Mouse (Mus musculus) hindbrain, embryonic 15.5 days (tissue): ENCODE data around the gene Filip1l. TPM values are rescaled to one million over a fixed set of nuclear protein-coding genes. Genes with fewer than 3 reads are reported as not detected.
"Not testable (repeated sequence)": the region's sequence is repeated elsewhere in the genome, so short reads cannot be mapped to it uniquely, and the experiment has no call there.

Experiments used
- ATAC-seq: fragments of 200-750 bp; cut with Nextera tagmentation; 2 replicates; pipeline ENCODE4 v1.8.0; 2017; ENCODE audit warnings: low read depth, moderate number of reproducible peaks, moderate TSS enrichment; ENCODE audit not compliant: low FRiP score
- H3K27ac ChIP-seq: fragments of 300-500 bp; sonication (generic); replicated peaks from 2 replicates; pipeline ENCODE4 v1.5.1; 2015; ENCODE audit warnings: mild to moderate bottlenecking, inconsistent platforms
- H3K27me3 ChIP-seq: fragments of 300-500 bp; sonication (generic); 2 replicates; pipeline ENCODE4 v1.6.1; 2015; ENCODE audit warnings: control low read depth, inconsistent platforms
- H3K36me3 ChIP-seq: fragments of 300-500 bp; sonication (generic); 2 replicates; pipeline ENCODE4 v1.6.1; 2015; ENCODE audit warnings: control low read depth, inconsistent platforms
- H3K4me1 ChIP-seq: fragments of 300-500 bp; sonication (generic); replicated peaks from 2 replicates; pipeline ENCODE4 v1.6.1; 2015; ENCODE audit warnings: control low read depth, inconsistent platforms
- H3K4me2 ChIP-seq: fragments of 300-500 bp; sonication (generic); 2 replicates; pipeline ENCODE4 v1.6.1; 2015; ENCODE audit warnings: moderate library complexity, mild to moderate bottlenecking, inconsistent platforms
- H3K4me3 ChIP-seq: fragments of 300-500 bp; sonication (generic); 2 replicates; pipeline ENCODE4 v1.5.1; 2015; ENCODE audit warnings: mild to moderate bottlenecking, inconsistent platforms
- H3K9ac ChIP-seq: fragments of 300-500 bp; sonication (generic); 2 replicates; pipeline ENCODE4 v1.6.1; 2015; ENCODE audit warnings: inconsistent platforms
- H3K9me3 ChIP-seq: fragments of 300-500 bp; sonication (generic); 2 replicates; pipeline ENCODE4 v1.6.1; 2016; ENCODE audit warnings: control low read depth, inconsistent platforms
- WGBS: fragments of 180-500 bp; shearing (Covaris S2); methylation state at CpG from one replicate; pipeline ENCODE4 v1.1.7; 2015; 5-methylcytosine and 5-hydroxymethylcytosine counted together
- polyA plus RNA-seq: library from polyadenylated mRNA; unstranded; fragments of >200 nt; fragmentation: Nextera tagmentation; extraction: Ambion mirVana; gene quantifications from 2 replicates; pipeline ENCODE4 v1.2.1, GENCODE M21; 2015

Filip1l gene
- polyA plus RNA-seq, 1 experiment from 2014 or later = 2.6 TPM

- no peak overlapping the region for H3K4me2 ChIP-seq
- H3K4me3 ChIP-seq = no peak overlapping the region
- no peaks in the 10 kb centered on the region for H3K9me3 ChIP-seq
- H3K4me1 ChIP-seq = no peaks in the 10 kb centered on the region
- no peak overlapping the region for H3K9ac ChIP-seq
- no peaks in the 10 kb centered on the region for H3K36me3 ChIP-seq
- no peaks in the 10 kb centered on the region for H3K27me3 ChIP-seq
- no peak overlapping the region for H3K27ac ChIP-seq
- WGBS = 83% methylated on average over 8 of the region's 8 CpGs
- ATAC-seq = no peak
These were observed 30.5 kb downstream of the Filip1l start for GRCm38 (mm10) chr16:57383266-57383971.

DNA sequence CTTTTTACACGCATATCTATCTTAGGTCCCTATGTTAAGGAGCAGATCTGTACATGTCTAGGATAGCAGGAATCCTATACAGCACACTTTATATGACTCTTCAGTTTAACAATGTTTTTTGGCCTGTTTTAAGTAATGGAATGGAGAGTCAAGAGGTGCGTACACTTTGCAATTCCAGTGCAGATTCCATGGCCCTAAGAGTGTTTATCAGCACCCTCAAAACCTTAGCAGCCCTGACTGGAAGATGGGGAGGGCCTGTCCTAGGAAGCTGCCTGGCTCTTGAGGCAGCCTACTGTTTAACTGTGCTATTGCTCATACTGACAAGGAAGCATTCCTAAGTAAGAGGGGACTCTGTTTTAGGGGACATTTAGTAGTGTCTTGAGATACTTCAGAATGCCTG is 31.4 kb downstream of the Filip1l start:
- ATAC-seq = no peak
- H3K9me3 ChIP-seq = no peaks in the 10 kb centered on the region
- WGBS = 94% methylated on average over 2 of the region's 2 CpGs
- H3K36me3 ChIP-seq = no peaks in the 10 kb centered on the region
- no peak overlapping the region for H3K9ac ChIP-seq
- H3K4me3 ChIP-seq = no peak overlapping the region
- no peaks in the 10 kb centered on the region for H3K27me3 ChIP-seq
- H3K4me2 ChIP-seq = no peak overlapping the region
- no peaks in the 10 kb centered on the region for H3K4me1 ChIP-seq
- H3K27ac ChIP-seq = no peak overlapping the region

DNA sequence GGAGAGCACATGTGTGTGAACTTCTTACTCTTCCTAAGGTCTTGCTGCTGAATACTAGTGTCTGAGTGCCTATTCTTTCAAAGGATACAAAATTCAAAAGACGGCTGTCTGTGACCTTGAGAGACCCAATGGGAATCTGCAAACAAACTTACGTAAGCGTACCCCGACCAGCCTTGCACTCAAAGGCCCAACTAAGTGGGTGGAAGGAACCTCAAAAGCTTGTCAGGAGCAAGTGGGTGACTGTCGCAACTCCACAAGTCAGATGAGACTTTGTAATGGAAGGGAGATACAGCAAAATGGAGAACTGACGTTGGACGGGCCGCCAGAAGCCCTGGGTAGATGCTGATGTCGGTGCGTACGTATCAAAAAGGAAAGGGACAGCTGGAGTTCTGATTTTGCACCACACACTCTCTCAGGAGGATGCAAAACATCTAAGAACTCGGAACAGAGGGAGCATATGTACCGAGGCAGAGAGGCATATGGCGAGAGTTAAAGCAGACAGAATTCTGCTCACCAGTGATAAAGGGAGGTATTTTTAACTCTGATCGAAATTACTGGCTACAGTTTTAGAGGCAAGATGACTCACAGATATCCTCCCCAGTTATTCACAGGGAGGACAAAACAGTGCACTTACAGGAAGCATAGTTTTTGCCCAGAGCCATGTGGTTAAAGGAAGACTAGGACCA is 36.8 kb downstream of the Filip1l start:
- WGBS = 86% methylated on average over 15 of the region's 15 CpGs
- Histone ChIP-seq H3K27me3 (no peaks in the 10 kb centered on the region), H3K27ac (no peak overlapping the region), H3K36me3 (no peaks in the 10 kb centered on the region), H3K9ac (no peak overlapping the region), H3K9me3 (no peaks in the 10 kb centered on the region), H3K4me1 (no peaks in the 10 kb centered on the region), H3K4me3 (no peak overlapping the region), H3K4me2 (no peak overlapping the region)
- no peak for ATAC-seq

DNA sequence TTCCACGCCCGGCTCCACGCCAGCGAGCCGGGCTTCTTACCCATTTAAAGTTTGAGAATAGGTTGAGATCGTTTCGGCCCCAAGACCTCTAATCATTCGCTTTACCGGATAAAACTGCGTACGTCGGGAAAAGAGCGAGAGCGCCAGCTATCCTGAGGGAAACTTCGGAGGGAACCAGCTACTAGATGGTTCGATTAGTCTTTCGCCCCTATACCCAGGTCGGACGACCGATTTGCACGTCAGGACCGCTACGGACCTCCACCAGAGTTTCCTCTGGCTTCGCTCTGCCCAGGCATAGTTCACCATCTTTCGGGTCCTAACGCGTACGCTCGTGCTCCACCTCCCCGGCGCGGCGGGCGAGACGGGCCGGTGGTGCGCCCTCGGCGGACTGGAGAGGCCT is 38.3 kb downstream of the Filip1l start:
- H3K27me3 ChIP-seq, H3K4me3 ChIP-seq, ATAC-seq, H3K9ac ChIP-seq, H3K36me3 ChIP-seq, H3K9me3 ChIP-seq, H3K4me1 ChIP-seq, H3K27ac ChIP-seq, H3K4me2 ChIP-seq: not testable (repeated sequence)
- WGBS = 36% methylated on average over 29 of the region's 39 CpGs

DNA sequence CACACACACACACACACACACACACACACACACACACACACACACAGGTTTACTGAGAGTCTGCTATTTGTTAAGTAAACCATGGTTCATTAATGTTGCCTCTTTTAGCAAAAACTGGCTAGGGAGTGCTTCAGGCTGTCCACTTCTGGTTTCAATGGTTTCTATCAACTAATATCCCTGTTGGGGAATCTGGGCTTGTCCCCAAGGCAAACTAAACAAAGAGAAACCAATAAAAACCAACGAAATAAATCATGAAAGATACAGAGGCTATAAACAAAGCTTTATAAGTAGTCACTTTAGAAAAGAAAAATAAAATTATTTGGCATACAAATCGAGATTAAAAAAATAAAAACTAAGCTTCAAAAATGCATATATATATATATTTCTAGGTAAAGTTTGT is 39.6 kb downstream of the Filip1l start:
- no peaks in the 10 kb centered on the region for H3K4me1 ChIP-seq
- no peaks in the 10 kb centered on the region for H3K27me3 ChIP-seq
- H3K4me2 ChIP-seq = no peak overlapping the region
- no peak overlapping the region for H3K4me3 ChIP-seq
- no peak overlapping the region for H3K9ac ChIP-seq
- ATAC-seq = no peak
- no peaks in the 10 kb centered on the region for H3K36me3 ChIP-seq
- no peaks in the 10 kb centered on the region for H3K9me3 ChIP-seq
- H3K27ac ChIP-seq = no peak overlapping the region
- WGBS = 85% methylated on average over 2 of the region's 2 CpGs

DNA sequence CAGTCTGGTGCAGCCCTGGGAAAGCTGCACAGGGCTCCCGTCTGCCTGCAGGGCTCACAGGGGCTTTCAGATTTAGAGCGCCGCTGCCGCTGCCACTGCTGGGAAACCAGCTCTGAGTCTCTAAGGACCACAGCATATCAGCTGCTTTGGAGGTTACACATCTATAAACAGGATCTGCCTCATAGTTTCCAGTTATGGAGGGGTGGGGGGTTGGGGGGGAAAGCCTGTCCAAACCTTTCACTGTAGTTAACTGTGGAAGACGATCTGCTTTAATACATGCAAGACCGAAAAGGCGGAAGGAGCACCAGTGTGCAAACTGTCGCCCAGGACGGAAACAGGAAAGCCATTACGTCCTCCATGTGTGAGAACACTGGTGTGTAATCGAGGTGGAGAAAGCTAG is 40.3 kb downstream of the Filip1l start:
- H3K9me3 ChIP-seq = no peaks in the 10 kb centered on the region
- no peak overlapping the region for H3K4me3 ChIP-seq
- H3K4me2 ChIP-seq = no peak overlapping the region; the same call in 1 of the 2 replicates
- no peak for ATAC-seq
- WGBS = 57% methylated on average over 11 of the region's 11 CpGs
- H3K27ac ChIP-seq = no peak overlapping the region
- H3K9ac ChIP-seq = no peak overlapping the region
- H3K36me3 ChIP-seq = no peaks in the 10 kb centered on the region
- no peaks in the 10 kb centered on the region for H3K4me1 ChIP-seq
- no peaks in the 10 kb centered on the region for H3K27me3 ChIP-seq

DNA sequence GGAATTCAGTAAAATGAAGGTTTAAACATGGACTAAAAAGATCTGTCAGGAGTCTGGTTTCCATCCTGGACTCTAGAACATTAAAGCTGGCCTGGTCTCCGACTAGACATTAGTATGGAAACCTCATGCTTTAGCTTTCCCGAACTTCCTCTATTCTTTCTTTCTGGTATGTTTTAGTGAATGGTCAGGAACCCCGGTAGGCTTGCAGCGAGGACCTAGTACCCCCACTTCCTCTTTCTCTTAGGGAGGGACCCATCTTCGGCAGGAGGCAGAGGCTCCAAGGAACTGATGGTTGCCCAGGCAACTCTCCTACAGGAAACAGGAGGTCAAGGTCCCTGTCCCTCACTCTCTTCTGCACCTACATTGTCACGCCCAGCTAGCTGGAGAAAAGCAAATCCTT is 43.4 kb downstream of the Filip1l start:
- Histone ChIP-seq H3K4me2 (no peak overlapping the region), H3K4me1 (no peaks in the 10 kb centered on the region), H3K4me3 (no peak overlapping the region), H3K9ac (no peak overlapping the region), H3K27ac (no peak overlapping the region), H3K36me3 (no peaks in the 10 kb centered on the region), H3K27me3 (no peaks in the 10 kb centered on the region), H3K9me3 (no peaks in the 10 kb centered on the region)
- ATAC-seq = no peak
- WGBS = 82% methylated on average over 6 of the region's 6 CpGs

DNA sequence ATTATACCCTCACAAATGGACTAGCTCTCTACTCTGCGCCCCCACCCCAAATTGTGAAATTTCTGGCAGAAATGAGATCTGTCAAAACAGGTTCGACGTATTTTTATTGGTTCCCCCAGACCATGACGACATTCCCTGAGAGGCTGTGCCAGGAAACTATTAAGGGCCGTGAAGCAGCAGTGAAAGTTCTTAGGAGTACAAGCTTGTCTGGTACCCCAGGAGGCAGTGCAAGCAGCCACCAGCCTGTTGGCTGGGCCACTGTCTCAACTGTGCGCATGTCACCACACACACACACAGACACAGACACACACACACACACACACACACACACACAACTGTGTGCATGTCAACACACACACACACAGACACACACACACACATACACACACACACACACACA is 45.0 kb downstream of the Filip1l start:
- H3K27ac ChIP-seq = no peak overlapping the region
- H3K4me2 ChIP-seq = no peak overlapping the region
- no peak overlapping the region for H3K9ac ChIP-seq
- 79% methylated on average over 6 of the region's 6 CpGs for WGBS
- no peaks in the 10 kb centered on the region for H3K4me1 ChIP-seq
- H3K36me3 ChIP-seq = no peaks in the 10 kb centered on the region
- no peaks in the 10 kb centered on the region for H3K9me3 ChIP-seq
- H3K27me3 ChIP-seq = no peaks in the 10 kb centered on the region
- ATAC-seq = no peak
- no peak overlapping the region for H3K4me3 ChIP-seq

- Histone ChIP-seq H3K4me1 (no peaks in the 10 kb centered on the region), H3K9ac (no peak overlapping the region), H3K36me3 (no peaks in the 10 kb centered on the region), H3K4me2 (no peak overlapping the region), H3K4me3 (no peak overlapping the region), H3K27ac (no peak overlapping the region), H3K9me3 (no peaks in the 10 kb centered on the region), H3K27me3 (no peaks in the 10 kb centered on the region)
- ATAC-seq = peak; percentile 68; the same call in 1 of the 2 replicates
- 66% methylated on average over 18 of the region's 18 CpGs for WGBS
These were observed 45.7 kb downstream of the Filip1l start for GRCm38 (mm10) chr16:57398387-57399214.

GRCm38 (mm10) chr16:57399566-57399965 is 46.7 kb downstream of the Filip1l start:
- Histone ChIP-seq H3K4me1 (no peaks in the 10 kb centered on the region), H3K36me3 (no peaks in the 10 kb centered on the region), H3K27me3 (no peaks in the 10 kb centered on the region), H3K9ac (no peak overlapping the region), H3K9me3 (no peaks in the 10 kb centered on the region), H3K4me2 (no peak overlapping the region), H3K4me3 (no peak overlapping the region), H3K27ac (no peak overlapping the region)
- WGBS = 89% methylated on average over 10 of the region's 10 CpGs
- ATAC-seq = no peak

- Histone ChIP-seq H3K27ac (no peak overlapping the region), H3K9ac (no peak overlapping the region), H3K4me3 (no peak overlapping the region), H3K4me2 (no peak overlapping the region), H3K36me3 (no peaks in the 10 kb centered on the region), H3K9me3 (no peaks in the 10 kb centered on the region), H3K4me1 (no peaks in the 10 kb centered on the region), H3K27me3 (no peaks in the 10 kb centered on the region)
- WGBS = 66% methylated on average over 6 of the region's 6 CpGs
- no peak for ATAC-seq
These were observed 48.8 kb downstream of the Filip1l start for GRCm38 (mm10) chr16:57401702-57402101.

DNA sequence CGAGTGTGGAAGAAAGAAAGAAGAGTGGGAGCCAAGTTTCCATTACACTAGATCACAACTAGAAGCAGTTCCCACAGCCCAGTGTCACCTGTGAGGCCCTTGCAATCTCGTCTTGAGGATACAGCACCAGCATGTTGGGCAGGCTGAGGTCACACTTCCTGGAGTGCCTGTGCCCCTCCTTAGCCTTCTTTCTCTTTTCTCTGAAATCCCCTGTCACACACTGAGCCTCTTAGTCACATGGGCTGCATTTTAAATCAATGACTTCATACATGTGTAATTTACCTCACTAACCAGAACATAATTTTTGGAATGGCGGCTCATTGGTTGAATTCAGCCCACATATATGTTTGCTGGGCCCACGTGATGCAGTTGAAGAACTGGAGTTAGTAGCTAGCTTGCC is 50.0 kb downstream of the Filip1l start:
- H3K27me3 ChIP-seq = no peaks in the 10 kb centered on the region
- no peak for ATAC-seq
- 87% methylated on average over 4 of the region's 4 CpGs for WGBS
- H3K4me3 ChIP-seq = no peak overlapping the region
- no peak overlapping the region for H3K9ac ChIP-seq
- no peaks in the 10 kb centered on the region for H3K9me3 ChIP-seq
- H3K27ac ChIP-seq = no peak overlapping the region
- no peaks in the 10 kb centered on the region for H3K36me3 ChIP-seq
- H3K4me2 ChIP-seq = no peak overlapping the region
- H3K4me1 ChIP-seq = no peaks in the 10 kb centered on the region
